Mouse (Mus musculus) testis, adult 2 months (tissue): ENCODE results near the gene Mthfsl.
"Not testable (repeated sequence)": the region's sequence is repeated elsewhere in the genome, so short reads cannot be mapped to it uniquely, and the experiment has no call there.

Experiments used
- CTCF ChIP-seq: fragments of 200-500 bp; IDR thresholded peaks from 2 replicates; pipeline ENCODE4 v1.5.1; 2012; ENCODE audit warnings: low read depth, mild to moderate bottlenecking, inconsistent platforms, low read length, moderate library complexity; ENCODE audit not compliant: control insufficient read depth, insufficient read depth, insufficient replicate concordance
- POLR2A ChIP-seq: fragments of 200-500 bp; IDR thresholded peaks from 2 replicates; pipeline ENCODE4 v1.6.1; 2012; ENCODE audit warnings: low read depth, mild to moderate bottlenecking, inconsistent platforms, low read length, moderate library complexity; ENCODE audit not compliant: control insufficient read depth

DNA sequence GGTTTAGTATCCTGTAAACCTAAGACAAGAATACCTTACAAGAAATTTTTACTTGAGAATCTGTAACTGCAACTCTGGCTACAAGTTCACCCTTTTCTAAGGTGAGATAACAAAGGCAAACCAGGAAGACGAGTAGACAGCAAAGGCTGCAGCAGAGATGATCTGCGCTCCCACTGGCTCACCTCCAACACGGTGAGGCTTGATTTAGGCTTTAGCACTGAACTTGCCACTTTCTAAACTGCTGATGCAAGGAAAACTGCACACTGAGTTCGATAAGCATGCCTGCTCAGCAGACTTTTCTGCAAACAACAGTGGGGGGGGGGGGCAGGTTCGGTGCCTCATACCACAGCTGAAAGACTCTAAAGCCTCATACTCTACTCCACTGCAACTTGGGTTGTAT, 5.6 kb downstream of the Mthfsl start:
- TF ChIP-seq CTCF, POLR2A: not testable (repeated sequence)
